Mouse (Mus musculus): ENCODE measurements around the gene Trp73.
A peak's percentile ranks its signal among the peaks of the same experiment; 100 is the strongest.

Gene Trp73

GRCm38 (mm10) chr4:154103386-154103785 is 36.6 kb downstream of the Trp73 start:
- no peak for DNase-seq (ENCODE audit: low read depth)

- DNase-seq (ENCODE audit: low read depth) = no peak
Observed at GRCm38 (mm10) chr4:154099361-154099760, 40.6 kb downstream of the Trp73 start.

- DNase-seq (ENCODE audit: low read depth) = no peak
Observed at GRCm38 (mm10) chr4:154096111-154096510, 43.9 kb downstream of the Trp73 start.

GRCm38 (mm10) chr4:154093210-154093609 is 46.8 kb downstream of the Trp73 start:
- DNase-seq (ENCODE audit: low read depth) = peak; percentile 39

GRCm38 (mm10) chr4:154091356-154091755 is 48.7 kb downstream of the Trp73 start:
- DNase-seq (ENCODE audit: low read depth) = no peak

- DNase-seq (ENCODE audit: low read depth) = no peak
Observed at GRCm38 (mm10) chr4:154089205-154089604, 50.8 kb downstream of the Trp73 start.

GRCm38 (mm10) chr4:154086436-154086835 is 53.6 kb downstream of the Trp73 start:
- no peak for DNase-seq (ENCODE audit: low read depth)

GRCm38 (mm10) chr4:154085856-154086255 is 54.2 kb downstream of the Trp73 start:
- no peak for DNase-seq (ENCODE audit: low read depth)

GRCm38 (mm10) chr4:154081974-154082373 is 58.0 kb downstream of the Trp73 start:
- DNase-seq (ENCODE audit: low read depth) = no peak

- DNase-seq (ENCODE audit: low read depth) = no peak
Observed at GRCm38 (mm10) chr4:154081021-154081420, 59.0 kb downstream of the Trp73 start.

- DNase-seq (ENCODE audit: low read depth) = no peak
Observed at GRCm38 (mm10) chr4:154080211-154080610, 59.8 kb downstream of the Trp73 start.

- no peak for DNase-seq (ENCODE audit: low read depth)
Observed at GRCm38 (mm10) chr4:154071941-154072340, 68.1 kb downstream of the Trp73 start.

- no peak for DNase-seq (ENCODE audit: low read depth)
Observed at GRCm38 (mm10) chr4:154071521-154071920, 68.5 kb downstream of the Trp73 start.

- peak; percentile 42 for DNase-seq (ENCODE audit: low read depth)
Observed at GRCm38 (mm10) chr4:154070896-154071295, 69.1 kb downstream of the Trp73 start.

- DNase-seq (ENCODE audit: low read depth) = no peak
Observed at GRCm38 (mm10) chr4:154064827-154065773, 74.9 kb downstream of the Trp73 start.

GRCm38 (mm10) chr4:154057696-154058095 is 82.3 kb downstream of the Trp73 start:
- DNase-seq (ENCODE audit: low read depth) = no peak

GRCm38 (mm10) chr4:154056661-154057060 is 83.3 kb downstream of the Trp73 start:
- DNase-seq (ENCODE audit: low read depth) = no peak

- no peak for DNase-seq (ENCODE audit: low read depth)
Observed at GRCm38 (mm10) chr4:154056046-154056445, 84.0 kb downstream of the Trp73 start.

GRCm38 (mm10) chr4:154055482-154055881 is 84.5 kb downstream of the Trp73 start:
- no peak for DNase-seq (ENCODE audit: low read depth)

GRCm38 (mm10) chr4:154053065-154053464 is 86.9 kb downstream of the Trp73 start:
- DNase-seq (ENCODE audit: low read depth) = no peak

- no peak for DNase-seq (ENCODE audit: low read depth)
Observed at GRCm38 (mm10) chr4:154051401-154051800, 88.6 kb downstream of the Trp73 start.

GRCm38 (mm10) chr4:154045837-154046236 is 94.2 kb downstream of the Trp73 start:
- no peak for DNase-seq (ENCODE audit: low read depth)

GRCm38 (mm10) chr4:154042577-154042976 is 97.4 kb downstream of the Trp73 start, which contains the start of gene Ccdc27:
Ccdc27 (minus strand) TSS chr4:154042677.
- DNase-seq (ENCODE audit: low read depth) = no peak

GRCm38 (mm10) chr4:154037123-154037522 is 102.9 kb downstream of the Trp73 start:
- no peak for DNase-seq (ENCODE audit: low read depth)
